Mouse (Mus musculus) spleen, adult 12 weeks (tissue): ENCODE measurements around the gene Mpz.

Source experiments
- DNase-seq: peaks from one replicate; pipeline ENCODE4 v3.0.0; 2022; ENCODE audit warnings: low spot score

The Mpz gene

GRCm38 (mm10) chr1:171149974-171150760, at the start of gene Mpz, which contains the start of gene Sdhc:
Mpz (plus strand) TSS chr1:171150711.
Sdhc (minus strand) TSS chr1:171150603.
- peak; percentile 97 for DNase-seq

- no peak for DNase-seq
Measured at GRCm38 (mm10) chr1:171101033-171101432, 49.5 kb upstream of the Mpz start.

DNA sequence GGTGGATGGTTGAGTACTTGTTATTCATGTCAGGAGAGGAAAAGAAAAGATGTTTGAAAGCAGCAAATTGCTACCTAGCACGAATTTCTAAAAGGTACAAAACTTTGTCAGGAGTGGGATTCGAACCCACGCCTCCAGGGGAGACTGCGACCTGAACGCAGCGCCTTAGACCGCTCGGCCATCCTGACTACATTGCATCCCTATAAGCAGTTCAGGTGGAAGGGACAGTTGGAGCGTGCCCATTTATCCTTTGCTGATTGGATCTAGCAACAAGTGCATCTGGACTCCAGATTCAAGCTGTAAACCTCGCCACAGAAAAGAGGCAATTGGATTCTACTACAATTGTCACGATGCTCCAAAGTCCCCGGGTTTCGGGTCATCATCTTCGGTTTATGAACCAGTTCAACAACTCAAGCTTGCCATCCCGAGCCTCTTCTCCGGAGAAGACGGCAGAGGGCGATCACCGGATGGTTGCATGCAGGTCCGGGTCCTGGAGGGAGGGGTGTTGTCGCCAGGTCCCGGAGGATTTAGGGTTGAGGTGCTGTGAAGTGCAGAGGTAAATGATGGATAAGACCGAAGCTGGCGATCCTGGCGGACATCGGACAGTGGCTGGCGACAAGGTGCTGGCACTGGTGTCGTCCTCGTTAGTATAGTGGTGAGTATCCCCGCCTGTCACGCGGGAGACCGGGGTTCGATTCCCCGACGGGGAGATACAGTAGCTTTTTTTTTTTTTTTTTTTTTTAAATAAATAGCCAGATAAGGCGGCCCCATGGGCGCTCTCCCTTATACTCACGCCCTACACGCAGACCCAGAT, 48.6 kb upstream of the Mpz start:
- peak; percentile 78 for DNase-seq

DNA sequence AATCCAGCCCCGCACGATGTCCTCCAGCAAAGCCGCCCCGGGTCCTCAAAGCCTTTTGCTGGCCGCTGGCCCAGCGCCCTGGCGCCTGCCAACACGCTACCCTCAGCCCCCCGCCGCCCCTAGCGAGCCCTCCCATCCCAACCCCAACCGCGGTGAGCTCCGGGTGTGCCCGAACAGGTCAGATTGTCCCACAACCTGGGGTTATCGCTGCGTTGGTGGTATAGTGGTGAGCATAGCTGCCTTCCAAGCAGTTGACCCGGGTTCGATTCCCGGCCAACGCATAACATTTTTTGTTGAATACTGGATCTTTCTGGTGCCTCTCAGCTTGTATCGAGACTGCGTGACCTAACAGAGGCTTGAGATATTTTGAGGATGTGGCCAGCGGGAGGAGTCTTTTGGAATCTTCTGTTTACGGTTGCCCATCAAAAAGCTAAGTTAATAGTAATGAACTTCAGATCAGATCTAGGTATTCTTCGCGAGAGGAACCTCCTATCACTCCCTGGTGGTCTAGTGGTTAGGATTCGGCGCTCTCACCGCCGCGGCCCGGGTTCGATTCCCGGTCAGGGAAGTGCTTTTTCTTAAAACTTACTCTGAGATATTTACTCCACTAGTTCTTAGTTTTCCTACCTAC, 47.8 kb upstream of the Mpz start:
- peak; percentile 81 for DNase-seq

DNA sequence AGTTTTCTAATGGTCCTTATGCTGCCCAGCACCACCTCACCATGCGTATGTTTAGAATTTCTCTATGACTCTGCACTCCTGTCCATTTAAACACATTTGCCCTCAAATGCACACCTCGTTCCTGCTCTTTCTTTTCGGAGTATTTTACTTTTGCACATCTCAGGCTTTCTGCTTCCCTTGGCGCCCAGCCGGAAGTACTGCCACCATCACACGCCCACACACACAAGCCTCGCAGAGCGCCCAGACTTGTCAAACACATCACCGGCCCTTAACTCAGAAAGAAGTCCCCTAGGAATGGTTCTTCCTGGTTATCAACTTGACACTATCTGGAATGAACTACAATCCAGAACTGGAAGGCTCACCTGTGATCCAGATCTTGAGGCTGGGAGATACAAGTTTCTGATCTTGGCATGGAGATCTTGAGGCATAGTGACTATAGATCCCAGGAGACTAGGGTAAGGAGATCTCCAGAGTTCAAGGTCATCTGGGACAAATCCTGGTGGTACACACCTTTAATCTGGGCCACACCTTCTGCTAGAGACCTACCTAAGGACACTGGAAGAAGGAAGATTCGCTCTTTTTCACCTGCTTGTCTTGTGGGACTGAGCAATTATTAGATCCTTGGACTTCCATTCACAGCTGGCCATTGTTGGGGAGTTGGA, 47.2 kb upstream of the Mpz start:
- no peak for DNase-seq

GRCm38 (mm10) chr1:171105226-171105625, 45.3 kb upstream of the Mpz start:
- DNase-seq, result no peak

GRCm38 (mm10) chr1:171109620-171110019, 40.9 kb upstream of the Mpz start:
- DNase-seq, result no peak

DNA sequence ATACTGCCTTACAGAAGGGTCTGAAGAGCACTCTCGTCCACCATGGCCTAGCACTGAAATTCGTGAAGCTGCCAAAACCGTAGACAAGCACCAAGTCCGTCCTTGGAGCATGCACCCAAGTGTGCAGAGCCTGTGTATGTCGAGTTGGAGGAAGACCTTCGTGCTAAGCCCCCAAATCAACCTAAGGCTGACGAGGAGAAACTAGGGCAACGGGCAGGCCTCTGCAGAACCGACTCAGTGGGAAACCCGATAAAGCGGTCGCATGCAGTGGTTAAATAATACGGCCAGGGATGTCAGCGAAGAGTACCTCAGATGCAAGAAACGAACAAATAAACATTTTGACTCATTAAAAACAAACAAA, 39.9 kb upstream of the Mpz start:
- DNase-seq, result no peak

- peak; percentile 96 for DNase-seq
Measured at GRCm38 (mm10) chr1:171111020-171111780, 39.3 kb upstream of the Mpz start.

DNA sequence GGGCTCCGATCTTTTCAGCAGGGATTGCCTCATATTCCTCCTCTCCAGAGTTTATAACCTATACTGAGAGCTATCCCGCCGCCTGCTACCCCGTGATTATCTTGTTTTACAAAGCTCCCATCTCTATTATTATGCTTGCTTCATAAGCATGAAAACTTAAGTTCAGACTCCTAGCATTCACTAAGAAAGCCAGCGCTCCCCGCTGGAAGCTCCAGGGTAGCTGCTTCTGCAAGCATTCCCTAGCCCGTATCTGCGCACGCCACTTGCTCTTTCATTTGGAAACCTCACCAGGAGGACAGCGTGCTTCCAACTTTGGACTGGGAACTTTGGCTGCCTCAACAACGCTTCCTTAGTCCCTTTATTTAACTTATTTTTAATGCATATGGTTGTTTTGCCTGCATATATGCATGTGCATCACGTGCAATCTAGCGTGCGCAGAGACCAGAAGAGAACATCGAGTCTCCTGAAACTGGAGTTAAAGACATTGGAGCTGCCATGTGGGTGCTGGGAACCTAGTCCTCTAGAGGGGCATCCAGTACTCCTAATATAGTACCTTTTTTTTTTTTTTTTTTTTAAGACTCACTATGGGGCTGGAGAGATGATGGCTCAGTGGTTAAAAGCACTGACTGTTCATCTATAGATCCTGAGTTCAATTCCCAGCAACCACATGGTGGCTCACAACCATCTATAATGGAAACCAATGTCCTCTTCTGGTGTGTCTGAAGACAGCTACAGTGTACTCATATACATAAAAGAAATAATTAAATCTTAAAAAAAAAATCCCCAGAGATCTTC, 38.5 kb upstream of the Mpz start:
- peak; percentile 35 for DNase-seq

GRCm38 (mm10) chr1:171112986-171113385, 37.5 kb upstream of the Mpz start:
- no peak for DNase-seq

DNA sequence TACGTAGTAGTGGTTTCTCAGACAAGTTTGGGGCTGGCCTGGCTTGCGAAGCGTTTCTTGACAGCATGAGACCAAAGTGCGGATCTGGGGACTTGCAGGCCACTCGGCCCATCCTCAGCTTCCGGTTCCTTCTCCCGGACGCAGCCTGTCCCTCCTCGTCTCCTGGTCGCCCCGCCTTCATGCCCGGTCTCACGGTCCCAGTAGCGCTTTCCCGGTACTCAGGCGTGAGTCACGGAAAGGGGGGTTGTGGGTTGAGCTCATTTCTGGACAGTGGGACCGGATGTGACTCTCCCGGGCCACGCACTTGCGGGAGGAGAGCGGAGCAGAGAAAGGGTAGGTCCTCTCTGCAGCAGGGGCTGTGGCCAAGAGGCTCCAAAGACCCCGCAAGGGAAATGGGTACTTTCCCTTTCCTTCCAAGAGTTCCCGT, 36.6 kb upstream of the Mpz start, which contains the start of gene Cfap126:
Gene Cfap126 (plus strand): TSS at position 46 of the 427 bp plus-strand sequence.
- peak; percentile 50 for DNase-seq

DNA sequence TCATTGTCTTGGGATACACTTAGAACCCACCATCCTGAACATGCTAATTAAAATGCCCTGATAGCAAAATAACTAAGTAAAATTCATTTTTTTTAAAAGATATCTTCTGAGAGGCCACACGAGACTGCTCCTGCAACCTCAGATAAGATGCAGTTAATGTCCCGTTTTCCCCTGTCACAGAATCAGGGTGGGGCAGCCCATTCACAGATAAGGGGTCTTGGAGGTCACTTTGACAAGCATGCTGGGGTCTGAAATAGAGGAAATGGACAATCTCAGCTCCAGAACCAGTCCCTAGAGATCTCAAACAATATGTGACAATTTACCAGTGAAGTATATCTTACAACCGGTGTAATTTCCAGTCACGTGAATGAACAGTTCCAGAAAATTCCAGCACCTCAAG, 34.2 kb upstream of the Mpz start:
- no peak for DNase-seq

GRCm38 (mm10) chr1:171118269-171118684, 32.2 kb upstream of the Mpz start:
- DNase-seq, result peak; percentile 35

GRCm38 (mm10) chr1:171118996-171119395, 31.5 kb upstream of the Mpz start:
- DNase-seq, result no peak

- no peak for DNase-seq
Measured at GRCm38 (mm10) chr1:171119405-171119804, 31.1 kb upstream of the Mpz start.

DNA sequence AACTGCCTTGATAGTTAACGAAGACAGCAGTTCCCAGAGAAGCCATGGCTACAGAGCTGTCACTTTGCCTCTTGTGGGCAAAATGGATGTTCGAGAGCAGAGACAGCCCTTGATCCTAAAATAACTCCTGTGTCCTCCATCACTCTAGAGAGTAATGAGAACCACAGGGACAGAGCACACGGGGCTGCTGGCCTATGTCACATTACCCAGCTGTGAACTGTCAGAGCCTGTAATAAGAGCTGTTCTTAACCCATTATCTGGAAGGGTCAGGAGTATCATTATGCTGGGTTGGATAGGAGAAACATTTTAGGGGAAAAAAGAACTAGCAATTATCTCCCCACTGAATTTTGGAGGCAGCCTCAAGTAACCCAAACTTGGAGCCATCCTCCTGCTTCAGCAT, 29.6 kb upstream of the Mpz start:
- no peak for DNase-seq

DNA sequence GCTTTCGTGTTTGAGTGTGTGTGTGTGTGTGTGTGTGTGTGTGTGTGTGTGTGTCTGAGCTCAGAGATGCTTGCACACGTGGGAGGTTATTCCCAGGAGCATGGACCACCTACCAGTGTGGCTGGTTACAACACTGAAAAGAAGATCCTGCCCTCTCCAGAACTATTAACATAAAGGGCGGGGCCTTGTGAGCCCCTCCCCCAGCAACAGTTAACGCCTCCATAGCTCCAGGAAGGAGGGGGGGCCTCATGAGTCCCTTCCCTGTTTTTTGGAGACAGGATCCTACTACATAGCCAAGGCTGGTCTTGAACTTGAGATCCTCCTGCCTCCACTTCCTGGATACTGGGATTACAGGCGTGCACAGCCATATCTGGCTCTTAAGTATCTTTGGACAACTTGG, 28.7 kb upstream of the Mpz start:
- no peak for DNase-seq

- DNase-seq, result peak; percentile 11
Measured at GRCm38 (mm10) chr1:171122932-171123331, 27.6 kb upstream of the Mpz start.

DNA sequence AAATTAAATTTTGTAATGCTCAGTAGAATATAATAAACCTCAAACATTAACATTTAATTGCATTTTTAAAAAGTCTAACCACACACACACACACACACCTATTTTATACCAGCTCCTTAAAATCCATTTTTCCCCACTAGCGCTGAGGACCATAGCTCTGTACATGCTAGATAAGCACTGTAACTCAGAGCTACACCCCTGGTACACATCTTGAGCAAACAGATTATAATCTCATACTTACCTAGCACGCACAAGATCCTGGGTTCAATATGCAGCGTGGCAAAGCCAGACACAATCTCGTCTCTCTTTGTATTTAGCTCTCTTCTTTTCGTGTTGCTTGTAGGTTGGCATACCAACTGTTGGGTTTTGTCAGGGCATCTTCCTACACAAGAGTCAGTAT, 26.1 kb upstream of the Mpz start:
- DNase-seq, result no peak

DNA sequence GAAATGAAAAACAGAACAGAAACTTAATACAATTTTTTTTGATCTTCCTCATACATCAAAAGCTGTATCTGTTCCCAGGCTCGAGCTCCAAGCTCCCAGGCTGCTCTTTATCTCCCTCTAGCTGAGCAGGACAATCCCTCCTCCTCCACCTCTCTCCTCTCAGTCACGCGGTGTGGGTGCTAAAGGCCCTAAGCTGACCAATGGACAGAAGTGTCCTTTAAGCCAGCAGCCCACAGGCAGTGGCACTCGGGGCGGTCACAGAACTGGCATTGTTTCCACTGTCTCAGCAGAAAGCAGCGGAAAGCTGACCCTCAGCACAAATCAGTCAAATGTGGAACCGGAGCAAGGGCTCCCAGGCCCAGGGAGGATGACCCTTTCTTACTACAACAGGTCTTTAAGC, 21.3 kb upstream of the Mpz start:
- no peak for DNase-seq
